20 mouse cellular contexts compared by ENCODE assay signal in the genomic region with DNA sequence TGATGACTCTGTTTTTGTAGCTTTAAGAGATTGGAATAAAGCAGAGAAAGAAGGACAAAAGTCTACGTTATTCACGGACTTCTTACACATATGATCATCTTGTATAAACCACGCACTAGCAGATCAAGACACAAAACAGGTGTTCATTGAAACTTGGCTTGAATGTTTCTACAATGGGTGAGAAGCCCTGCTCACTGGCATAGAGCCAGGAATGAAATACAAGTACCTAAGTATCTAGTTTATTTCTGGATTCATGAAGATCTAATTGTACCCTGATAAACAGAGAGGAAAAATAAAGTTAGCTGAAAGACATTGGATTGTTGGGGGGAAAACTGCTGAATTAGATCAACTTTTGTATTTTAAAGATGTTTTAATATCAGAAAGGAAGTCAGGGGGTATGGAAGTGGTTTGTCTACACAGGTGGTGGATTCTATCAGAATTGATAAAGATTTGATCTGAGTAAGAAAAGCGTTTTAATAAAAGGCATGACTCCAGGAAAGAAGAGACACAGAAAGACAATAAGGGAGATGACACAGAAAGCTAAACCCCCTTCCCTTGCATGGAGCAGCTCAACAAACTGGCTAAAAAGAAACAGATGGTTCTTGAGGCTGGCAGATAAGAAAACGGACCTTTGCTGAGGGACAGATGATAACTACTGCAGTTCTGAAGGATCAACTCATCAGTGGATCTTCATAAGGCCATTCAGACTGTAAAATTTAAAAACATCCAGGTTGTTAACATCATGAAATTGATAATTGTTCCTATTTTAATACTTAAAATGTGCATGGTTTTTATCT.
"Had no signal": no experiment of that assay in that cellular context is flagged by ENCODE, and none has a peak within 500 bp of the region (broad histone marks: within the 10 kb centered on the region; RNA-seq: fewer than 3 reads in every experiment).

No protein-coding gene starts in this region.

- H3K4me2 ChIP-seq: lung, embryonic 14.5 days; midbrain, embryonic 12.5 days; neural tube, embryonic 13.5 days; neural tube, embryonic 15.5 days; stomach, embryonic 15.5 days had no signal

- H3K4me3 ChIP-seq: midbrain, embryonic 10.5 days; midbrain, embryonic 12.5 days; myocyte; neural tube, embryonic 13.5 days; neural tube, embryonic 15.5 days; stomach, embryonic 15.5 days had no signal

- H3K9ac ChIP-seq: lung, embryonic 14.5 days; midbrain, embryonic 12.5 days; neural tube, embryonic 13.5 days; neural tube, embryonic 15.5 days; stomach, embryonic 15.5 days had no signal

- ATAC-seq: midbrain, embryonic 16.5 days had no signal

- H3K9me3 ChIP-seq: midbrain, embryonic 10.5 days; midbrain, embryonic 12.5 days; neural tube, embryonic 13.5 days; neural tube, embryonic 15.5 days; stomach, embryonic 15.5 days had no signal

- H3K27ac ChIP-seq: midbrain, embryonic 10.5 days; midbrain, embryonic 12.5 days; neural tube, embryonic 13.5 days; neural tube, embryonic 15.5 days; stomach, embryonic 15.5 days; stomach, postnatal 0 days had no signal

- DNase-seq: lung, adult 18-20 months; lung, embryonic 14.5 days; lung, postnatal 10 days; lung, postnatal 4 days; midbrain, embryonic 14.5 days; retina, postnatal 1 day; right cerebral cortex, adult 18-20 months; right cerebral cortex, postnatal 25 days; right cerebral cortex, postnatal 4 days; spleen, adult 18-20 months; thymus, postnatal 14 days; thymus, postnatal 36 days had no signal

- H3K27me3 ChIP-seq: midbrain, embryonic 12.5 days; neural tube, embryonic 13.5 days; neural tube, embryonic 15.5 days; stomach, embryonic 15.5 days had no signal

- H3K36me3 ChIP-seq: midbrain, embryonic 10.5 days; midbrain, embryonic 12.5 days; neural tube, embryonic 13.5 days; neural tube, embryonic 15.5 days; stomach, embryonic 15.5 days had no signal

- H3K4me1 ChIP-seq: midbrain, embryonic 10.5 days; midbrain, embryonic 12.5 days; neural tube, embryonic 13.5 days; neural tube, embryonic 15.5 days; stomach, embryonic 15.5 days had no signal
